Mouse (Mus musculus) T-helper 17 cell (primary cell): ENCODE measurements at regions not wholly inside any gene's neighbourhood (a gene's known extent, or its start where the extent isn't known, plus 50 kb on each side); places are given as distances from the start of the nearest gene placed in this dataset.

Experiments used
- in situ Hi-C, 2 experiments: fragments of 300-600 bp; cut with MboI, MseI; formaldehyde crosslinking; loops; 1 replicate in 1 of 2; 2 replicates in 1 of 2; pipeline ENCODE4 v1.15.1; 2025; ENCODE audit warnings: high pct_unique_total_duplicates in 2 of 2

DNA sequence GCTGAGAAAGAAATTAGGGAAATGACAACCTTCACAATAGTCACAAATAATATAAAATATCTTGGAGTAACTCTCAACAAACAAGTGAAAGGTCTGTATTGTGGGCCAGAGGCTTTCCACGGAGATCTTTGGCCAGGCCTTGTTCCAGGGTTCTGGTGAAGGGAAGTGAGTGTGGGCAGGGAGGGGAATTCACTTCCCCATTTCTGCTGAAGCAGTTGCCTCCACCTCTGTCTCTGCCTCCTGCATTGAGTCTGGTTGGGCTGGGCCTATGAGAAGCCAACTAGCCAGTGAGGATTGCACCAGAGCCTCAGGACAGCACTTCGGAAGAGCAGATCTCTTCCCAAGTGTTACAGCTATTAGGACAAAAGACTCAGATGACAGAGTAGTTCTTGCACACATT is 294.9 kb upstream of the Ascc3 start:
- in situ Hi-C loops = loop anchor here in 1 of 2 experiments (10.0 kb wide), 1 partner anchor 1403 kb away; no protein-coding TSS in a partner anchor

DNA sequence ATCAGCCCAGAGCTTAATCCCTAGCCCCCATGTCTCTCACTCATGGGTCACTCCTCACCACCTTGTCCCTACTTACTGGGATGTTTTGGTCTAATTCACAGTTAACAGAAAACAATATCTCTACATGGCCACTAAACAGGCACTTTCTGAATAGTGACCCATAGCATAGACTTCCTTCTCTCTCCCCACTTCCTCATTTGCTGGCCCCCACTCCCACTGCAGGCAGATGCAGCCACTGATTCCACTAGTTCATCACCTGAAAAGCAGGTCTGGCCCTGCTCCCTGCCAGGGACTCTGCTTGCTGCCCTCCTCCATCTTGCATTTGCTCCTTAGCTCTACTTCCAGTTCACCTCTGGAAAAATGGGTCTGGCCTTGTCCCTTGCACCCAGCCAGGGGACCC is 280.5 kb upstream of the Ascc3 start:
- in situ Hi-C loops = no loop called here

DNA sequence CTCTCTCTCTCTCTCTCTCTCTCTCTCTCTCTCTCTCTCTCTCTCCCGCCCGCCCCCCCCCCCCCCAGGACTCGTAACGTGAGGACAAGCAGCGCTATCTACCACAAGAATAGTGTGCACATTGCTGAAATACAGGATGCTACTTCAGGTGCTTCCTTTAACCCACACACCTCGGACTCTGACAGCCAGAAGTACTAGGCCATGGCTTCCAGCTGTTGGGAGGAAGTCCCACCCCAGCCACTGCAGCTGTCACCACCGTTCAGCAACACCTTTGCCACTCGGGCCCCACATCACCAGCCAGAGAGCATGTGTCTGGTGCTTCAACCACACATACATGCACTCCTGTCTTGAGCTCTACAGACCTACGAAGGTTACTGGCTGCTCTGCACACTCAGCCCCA is 279.9 kb upstream of the Ascc3 start:
- in situ Hi-C loops = no loop called here
